Mouse (Mus musculus) embryonic facial prominence, embryonic 11.5 days (tissue): ENCODE measurements around the gene Cdkn1a. TPM values are rescaled to one million over a fixed set of nuclear protein-coding genes. Genes with fewer than 3 reads are reported as not detected.

Source experiments
- polyA plus RNA-seq: library from polyadenylated mRNA; unstranded; fragments of >200 nt; fragmentation: Nextera tagmentation; extraction: Ambion mirVana; gene quantifications from 2 replicates; pipeline ENCODE4 v1.2.1, GENCODE M21; 2014

Cdkn1a gene
- polyA plus RNA-seq, 1 experiment from 2014 or later, result 25.5 TPM

Other genes starting within 250 kb of the Cdkn1a start
- gene Pnpla1, start 232.6 kb upstream of the Cdkn1a start, polyA plus RNA-seq, result not detected in 2 replicates
- 0.13 and 0.46 TPM in 2 replicates for gene 4930539E08Rik, start 175.7 kb upstream of the Cdkn1a start, polyA plus RNA-seq
- gene Pxt1, start 147.1 kb upstream of the Cdkn1a start, polyA plus RNA-seq, result not detected in 2 replicates
- gene Kctd20, start 139.0 kb upstream of the Cdkn1a start, polyA plus RNA-seq, result 109 and 110 TPM in 2 replicates
- 121 and 127 TPM in 2 replicates for gene Stk38, start 83.0 kb upstream of the Cdkn1a start, polyA plus RNA-seq
- 937 and 1,031 TPM in 2 replicates for gene Srsf3, start 58.3 kb upstream of the Cdkn1a start, polyA plus RNA-seq
- gene Rab44, start 23.2 kb downstream of the Cdkn1a start, polyA plus RNA-seq, result 0.66 TPM in 1 of 2 replicates, not detected in the other
- gene Cpne5, start 147.2 kb downstream of the Cdkn1a start, polyA plus RNA-seq, result 4.5 TPM in 2 replicates
- 177 and 196 TPM in 2 replicates for gene Ppil1, start 173.2 kb downstream of the Cdkn1a start, polyA plus RNA-seq
- 55.1 and 55.4 TPM in 2 replicates for gene BC004004, start 177.8 kb downstream of the Cdkn1a start, polyA plus RNA-seq
- gene Pi16, start 226.7 kb downstream of the Cdkn1a start, polyA plus RNA-seq, result 0.32 and 0.56 TPM in 2 replicates